Mouse (Mus musculus): ENCODE measurements at regions not wholly inside any gene's neighbourhood (a gene's known extent, or its start where the extent isn't known, plus 50 kb on each side); places are given as distances from the start of the nearest gene placed in this dataset.

GRCm38 (mm10) chr15:49043035-49043434, 4841.7 kb upstream of the Gm7489 start:
- WGBS = 71% methylated on average over 2 of the region's 2 CpGs

GRCm38 (mm10) chr15:49065069-49065468, 4819.6 kb upstream of the Gm7489 start:
- H3K4me3 ChIP-seq (ENCODE audit: low read length) = no peak overlapping the region
- no peak for ATAC-seq (ENCODE audit: low FRiP score, low TSS enrichment)
- no peaks in the 10 kb centered on the region for H3K27me3 ChIP-seq (ENCODE audit: insufficient read depth, low read length)
- H3K4me1 ChIP-seq (ENCODE audit: insufficient read depth, low read length) = no peaks in the 10 kb centered on the region
- H3K27ac ChIP-seq (ENCODE audit: low read length) = no peak overlapping the region
- H3K4me2 ChIP-seq (replicated peaks; ENCODE audit: low read depth, low read length) = no peak overlapping the region
- WGBS = 75% methylated on average over 1 of the region's 1 CpGs
- H3K36me3 ChIP-seq (ENCODE audit: insufficient read depth, low read length) = no peaks in the 10 kb centered on the region
- no peak overlapping the region for H3K9ac ChIP-seq (replicated peaks; ENCODE audit: low read length)
- H3K9me3 ChIP-seq (ENCODE audit: low read length) = no peaks in the 10 kb centered on the region

More at GRCm38 (mm10) chr15:49043035-49043434, 4841.7 kb upstream of the Gm7489 start:
- H3K4me2 ChIP-seq (replicated peaks; ENCODE audit: low read depth, low read length) = no peak overlapping the region
- H3K9ac ChIP-seq (replicated peaks; ENCODE audit: low read length) = no peak overlapping the region
- no peaks in the 10 kb centered on the region for H3K4me1 ChIP-seq (ENCODE audit: insufficient read depth, low read length)
- no peaks in the 10 kb centered on the region for H3K27me3 ChIP-seq (ENCODE audit: insufficient read depth, low read length)
- no peak overlapping the region for H3K27ac ChIP-seq (ENCODE audit: low read length)
- H3K9me3 ChIP-seq (ENCODE audit: low read length) = no peaks in the 10 kb centered on the region
- H3K36me3 ChIP-seq (ENCODE audit: insufficient read depth, low read length) = no peaks in the 10 kb centered on the region
- ATAC-seq (ENCODE audit: low FRiP score, low TSS enrichment) = no peak
- no peak overlapping the region for H3K4me3 ChIP-seq (ENCODE audit: low read length)

GRCm38 (mm10) chr15:49065875-49066274, 4818.8 kb upstream of the Gm7489 start:
- no peak overlapping the region for H3K9ac ChIP-seq (replicated peaks; ENCODE audit: low read length)
- no peak overlapping the region for H3K27ac ChIP-seq (ENCODE audit: low read length)
- ATAC-seq (ENCODE audit: low FRiP score, low TSS enrichment) = peak; percentile 94; the same call in 1 of the 2 replicates
- no peak overlapping the region for H3K4me3 ChIP-seq (ENCODE audit: low read length)
- H3K27me3 ChIP-seq (ENCODE audit: insufficient read depth, low read length) = no peaks in the 10 kb centered on the region
- no peak overlapping the region for H3K4me2 ChIP-seq (replicated peaks; ENCODE audit: low read depth, low read length)
- H3K4me1 ChIP-seq (ENCODE audit: insufficient read depth, low read length) = no peaks in the 10 kb centered on the region
- no peaks in the 10 kb centered on the region for H3K9me3 ChIP-seq (ENCODE audit: low read length)
- no peaks in the 10 kb centered on the region for H3K36me3 ChIP-seq (ENCODE audit: insufficient read depth, low read length)

GRCm38 (mm10) chr15:49066367-49066766, 4818.3 kb upstream of the Gm7489 start:
- ATAC-seq (ENCODE audit: low FRiP score, low TSS enrichment) = no peak

More at GRCm38 (mm10) chr15:49066367-49066766, 4818.3 kb upstream of the Gm7489 start:
- no peaks in the 10 kb centered on the region for H3K4me1 ChIP-seq (ENCODE audit: insufficient read depth, low read length)
- H3K9me3 ChIP-seq (ENCODE audit: low read length) = no peaks in the 10 kb centered on the region
- H3K27me3 ChIP-seq (ENCODE audit: insufficient read depth, low read length) = no peaks in the 10 kb centered on the region
- no peaks in the 10 kb centered on the region for H3K36me3 ChIP-seq (ENCODE audit: insufficient read depth, low read length)
- WGBS = 41% methylated on average over 2 of the region's 2 CpGs
- no peak overlapping the region for H3K27ac ChIP-seq (ENCODE audit: low read length)
- no peak overlapping the region for H3K4me3 ChIP-seq (ENCODE audit: low read length)
- H3K9ac ChIP-seq (replicated peaks; ENCODE audit: low read length) = no peak overlapping the region
- no peak overlapping the region for H3K4me2 ChIP-seq (replicated peaks; ENCODE audit: low read depth, low read length)
